Mouse (Mus musculus) kidney, postnatal 14 days (tissue): Measurements from ENCODE around the gene B2m.
A peak's percentile ranks its signal among the peaks of the same experiment; 100 is the strongest.

Source experiments
- DNase-seq: peaks from one replicate; pipeline ENCODE4 v3.0.0; 2022; ENCODE audit warnings: mixed read lengths

Gene B2m

DNA sequence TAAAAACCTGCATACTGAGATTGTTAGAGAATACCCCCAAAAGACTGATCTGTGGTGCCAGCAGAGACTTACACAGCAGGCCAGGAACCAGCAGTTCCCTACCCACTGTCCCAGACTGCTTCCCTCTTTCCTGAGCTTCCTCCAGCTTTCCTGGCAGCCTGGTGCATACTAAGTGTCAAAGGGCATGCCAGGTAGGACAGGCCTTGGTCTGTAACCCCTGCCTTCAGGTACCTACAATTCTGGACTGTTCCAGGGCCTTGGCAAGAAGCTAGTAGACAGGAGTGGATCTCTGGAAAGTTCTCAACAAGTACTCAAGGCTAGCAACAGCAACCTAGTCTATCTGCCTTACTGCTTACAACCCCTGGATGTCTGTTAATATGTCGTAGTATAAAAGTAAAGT, 3.7 kb downstream of the B2m start:
- DNase-seq = no peak

DNA sequence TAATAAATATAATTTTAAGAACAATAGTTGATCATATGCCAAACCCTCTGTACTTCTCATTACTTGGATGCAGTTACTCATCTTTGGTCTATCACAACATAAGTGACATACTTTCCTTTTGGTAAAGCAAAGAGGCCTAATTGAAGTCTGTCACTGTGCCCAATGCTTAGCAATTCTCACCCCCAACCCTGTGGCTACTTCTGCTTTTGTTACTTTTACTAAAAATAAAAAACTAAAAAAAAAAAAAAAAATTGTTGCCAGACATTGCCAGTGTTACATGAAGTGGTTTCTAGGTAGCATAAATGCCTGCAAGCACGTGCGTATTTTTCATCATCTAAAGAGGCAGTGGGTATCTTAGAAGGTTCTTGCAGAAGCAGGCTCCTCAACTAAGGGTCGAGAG, 5.4 kb downstream of the B2m start:
- no peak for DNase-seq

DNA sequence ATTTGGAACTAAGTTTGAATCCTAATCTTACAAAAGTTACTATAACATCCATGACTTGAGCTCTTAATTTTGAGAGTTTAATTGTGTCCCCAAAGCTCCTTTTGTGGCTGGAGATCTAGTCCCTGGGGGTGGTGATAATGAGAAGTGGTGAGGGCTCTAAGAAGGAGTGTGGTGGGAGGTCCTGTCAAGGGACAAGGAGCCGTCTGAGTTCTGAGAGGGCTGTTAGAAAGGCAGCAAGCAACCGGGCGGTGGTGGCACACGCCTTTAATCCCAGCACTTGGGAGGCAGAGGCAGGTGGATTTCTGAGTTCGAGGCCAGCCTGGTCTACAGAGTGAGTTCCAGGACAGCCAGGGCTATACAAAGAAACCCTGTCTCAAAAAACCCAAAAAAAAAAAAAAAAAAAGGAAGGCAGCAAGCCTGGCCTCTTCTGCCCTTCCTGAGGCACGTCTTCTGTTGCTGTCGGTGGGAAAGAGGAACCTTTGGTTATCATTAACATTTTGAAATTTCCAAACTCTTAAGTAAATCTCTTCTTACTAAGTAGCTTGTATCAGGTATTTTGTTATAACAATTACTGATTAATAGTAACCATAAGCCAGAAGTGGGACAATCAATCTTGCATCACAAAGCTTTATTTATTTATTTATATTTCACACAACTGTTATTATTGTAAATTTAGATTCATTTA, 6.3 kb downstream of the B2m start:
- DNase-seq = no peak

DNA sequence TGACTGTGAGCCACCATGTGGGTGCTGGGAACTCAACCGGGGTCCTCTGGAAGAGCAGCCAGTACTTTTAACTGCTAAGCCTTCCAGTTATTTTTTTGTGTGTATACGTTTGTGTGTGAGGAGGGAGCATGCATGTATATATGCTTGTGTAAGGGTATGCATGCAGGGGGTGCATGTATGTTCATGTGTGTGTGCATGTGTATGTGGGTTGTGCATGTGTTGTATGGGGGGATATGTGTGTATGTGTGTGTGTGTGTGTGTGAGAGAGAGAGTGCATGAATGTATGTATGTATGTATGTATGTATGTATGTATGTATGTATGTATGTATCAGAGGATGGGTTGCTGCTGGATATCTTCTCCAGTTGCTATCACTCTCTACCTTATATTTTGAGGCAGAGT, 7.0 kb downstream of the B2m start:
- DNase-seq = no peak

DNA sequence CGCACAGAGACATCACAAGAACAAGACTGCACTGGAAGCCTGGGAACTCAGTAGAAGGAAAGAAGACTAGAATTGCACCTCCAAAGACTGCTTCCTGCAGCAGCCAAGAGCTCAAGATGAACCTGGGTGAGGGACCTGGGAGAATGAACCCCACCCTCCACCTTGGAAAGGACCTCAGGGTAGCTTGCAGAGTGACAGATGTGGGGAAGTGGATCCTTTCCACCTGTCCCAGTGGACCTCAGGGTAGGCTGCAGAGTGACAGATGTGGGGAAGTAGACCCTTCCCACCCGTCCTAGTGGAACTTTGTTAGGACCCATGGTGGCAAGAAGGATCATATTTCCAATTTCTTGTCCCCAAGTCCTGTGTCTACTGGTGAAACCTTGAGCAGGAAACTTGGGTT, 7.8 kb downstream of the B2m start:
- DNase-seq = no peak

DNA sequence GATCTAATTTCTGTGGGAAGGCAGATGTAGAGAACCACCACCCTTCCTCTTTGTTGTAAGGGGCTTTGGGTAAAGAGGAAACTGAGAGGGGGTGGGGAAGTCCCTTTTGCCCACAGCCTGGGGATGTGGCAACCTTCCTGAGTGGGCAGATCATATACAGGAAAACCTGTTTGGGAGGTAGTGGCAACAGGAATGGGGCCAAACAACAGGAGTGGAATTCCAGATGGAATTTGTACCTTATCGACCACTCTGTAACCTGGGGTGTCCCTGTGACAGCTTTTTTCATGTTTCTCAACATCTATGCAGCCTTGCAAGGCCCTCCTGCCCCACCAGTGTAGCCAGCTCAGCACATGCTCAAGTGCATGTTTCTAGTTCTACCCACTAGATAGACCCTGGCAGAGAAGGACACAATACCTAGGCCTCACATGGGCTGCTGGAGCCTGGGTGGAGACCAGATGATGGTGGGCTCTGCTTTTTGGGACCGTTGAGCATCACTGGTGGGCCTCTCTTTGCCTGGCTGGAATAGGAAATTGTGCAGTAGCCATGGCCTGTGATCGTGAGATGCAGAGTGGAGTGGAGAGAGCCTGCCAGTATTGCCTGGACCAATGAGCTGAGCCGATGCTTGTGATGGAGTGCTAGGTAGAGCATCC, 8.7 kb downstream of the B2m start:
- DNase-seq = no peak

DNA sequence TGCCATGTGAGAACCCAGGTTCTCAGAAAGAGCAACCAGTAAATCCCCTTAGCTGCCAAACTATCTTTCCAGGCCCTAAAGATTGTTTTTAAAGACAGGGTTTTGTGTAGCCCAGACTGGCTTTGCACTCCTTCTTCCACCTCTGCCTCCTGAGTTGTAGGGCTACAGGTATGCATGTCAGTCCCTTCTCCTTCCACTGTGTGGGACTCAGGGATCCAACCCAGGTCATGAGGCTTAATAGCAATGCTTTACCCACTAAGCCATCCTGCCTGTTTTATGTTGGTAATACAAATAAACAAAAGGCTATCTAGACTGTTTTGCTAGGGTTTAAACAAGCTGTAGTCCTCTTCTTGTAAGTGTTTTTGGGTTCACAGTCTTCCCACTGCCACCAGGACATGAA, 10.1 kb downstream of the B2m start:
- no peak for DNase-seq

DNA sequence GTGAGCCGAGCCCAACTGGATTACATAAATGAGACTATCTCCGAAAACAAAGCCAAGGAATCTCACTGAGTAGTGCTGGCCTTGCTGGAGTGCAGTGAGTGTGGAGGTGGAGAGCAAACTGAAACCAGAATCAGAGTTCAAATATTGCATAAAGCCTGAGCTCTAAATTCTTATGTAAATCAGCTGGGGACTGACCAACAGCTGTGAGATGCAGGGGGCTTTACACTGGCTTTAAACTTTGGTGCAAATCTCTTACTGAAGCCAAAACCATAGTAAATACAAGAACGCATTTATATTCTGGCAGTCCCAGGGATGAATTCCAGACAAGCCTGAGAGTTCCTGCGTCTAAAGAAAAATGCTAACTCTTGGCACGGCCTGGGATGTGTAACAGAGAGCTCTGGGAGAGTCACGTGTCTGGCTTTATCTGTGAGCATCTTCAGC, 10.9 kb downstream of the B2m start:
- DNase-seq = no peak

DNA sequence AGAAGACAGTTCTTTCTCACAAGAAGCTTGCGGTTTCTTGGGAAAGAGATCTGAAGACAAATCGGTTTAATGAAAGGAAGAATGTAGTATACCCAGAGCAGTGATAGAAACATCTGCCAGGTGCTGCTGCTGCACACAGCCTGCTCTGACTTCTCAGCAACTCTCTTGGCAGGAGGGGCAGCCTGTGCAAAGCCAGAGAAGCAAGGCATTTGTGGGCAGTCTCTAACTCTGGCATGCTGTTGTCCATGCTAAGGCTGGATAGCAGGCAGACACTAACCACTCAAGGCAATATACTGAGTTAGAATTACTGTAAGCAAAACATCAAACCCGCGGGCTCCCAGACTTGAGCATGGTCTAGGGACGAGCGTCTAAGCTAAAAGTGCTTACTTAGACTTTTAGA, 12.2 kb downstream of the B2m start:
- no peak for DNase-seq

DNA sequence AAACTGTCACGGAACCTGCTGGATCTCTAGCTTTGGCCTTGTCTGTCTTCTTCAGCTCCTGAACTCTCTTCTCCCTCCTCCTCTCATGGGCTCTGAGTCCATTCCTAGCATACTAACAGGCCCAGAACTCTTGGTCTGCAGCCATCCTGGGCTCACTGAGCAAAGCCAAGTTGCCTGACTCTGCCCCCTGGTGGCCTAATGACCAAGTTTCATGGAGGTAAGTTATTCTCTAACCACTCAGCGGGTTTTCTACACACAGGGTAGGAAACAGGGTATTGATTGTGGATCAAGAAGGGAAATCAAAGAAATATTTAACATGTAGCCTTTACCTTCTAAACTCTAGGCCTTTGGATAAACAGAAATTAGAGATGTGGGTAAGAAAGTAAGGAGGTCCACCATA, 13.2 kb downstream of the B2m start, which contains the start of gene Trim69:
TSS of gene Trim69 (plus strand) at position 21 of the 400 bp plus-strand sequence.
- DNase-seq = peak; percentile 87

DNA sequence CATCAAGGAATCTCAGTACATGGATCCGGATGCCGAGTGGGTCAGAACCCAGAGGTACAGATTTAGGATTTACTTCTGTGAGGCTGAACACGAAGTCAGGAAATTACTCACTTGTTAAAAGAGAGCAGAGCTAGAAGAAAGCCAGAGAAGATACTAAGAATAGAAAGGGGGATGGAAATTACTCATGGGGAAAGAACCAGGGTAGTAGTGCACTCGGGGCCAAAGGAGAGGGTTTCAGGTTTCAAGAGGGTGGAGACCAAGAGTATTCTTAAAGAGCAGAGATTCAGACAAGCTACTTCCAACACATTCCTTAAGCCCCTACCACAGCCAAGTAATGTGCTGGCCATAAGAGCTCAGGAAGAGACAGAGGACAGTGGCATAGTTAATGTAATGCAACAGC, 14.1 kb downstream of the B2m start:
- no peak for DNase-seq

DNA sequence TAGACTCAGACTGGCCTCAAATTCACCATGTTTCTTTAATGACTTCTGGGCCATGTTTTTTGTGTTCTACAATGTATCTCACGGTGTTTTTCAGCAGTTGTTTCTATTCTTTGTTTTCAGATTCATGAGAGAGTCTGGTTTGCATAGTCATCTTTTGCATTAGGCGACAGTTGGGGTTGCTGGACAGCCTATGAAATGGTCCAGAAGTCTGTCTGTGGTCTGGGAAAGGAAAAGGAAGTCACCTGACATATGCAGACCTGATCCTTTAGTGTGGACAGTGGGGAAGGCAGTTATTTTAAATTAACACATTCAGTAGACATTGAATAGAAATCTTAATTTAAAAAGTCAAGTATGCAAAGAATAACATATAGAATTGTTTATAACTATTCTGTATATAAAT, 15.0 kb downstream of the B2m start:
- DNase-seq = no peak

DNA sequence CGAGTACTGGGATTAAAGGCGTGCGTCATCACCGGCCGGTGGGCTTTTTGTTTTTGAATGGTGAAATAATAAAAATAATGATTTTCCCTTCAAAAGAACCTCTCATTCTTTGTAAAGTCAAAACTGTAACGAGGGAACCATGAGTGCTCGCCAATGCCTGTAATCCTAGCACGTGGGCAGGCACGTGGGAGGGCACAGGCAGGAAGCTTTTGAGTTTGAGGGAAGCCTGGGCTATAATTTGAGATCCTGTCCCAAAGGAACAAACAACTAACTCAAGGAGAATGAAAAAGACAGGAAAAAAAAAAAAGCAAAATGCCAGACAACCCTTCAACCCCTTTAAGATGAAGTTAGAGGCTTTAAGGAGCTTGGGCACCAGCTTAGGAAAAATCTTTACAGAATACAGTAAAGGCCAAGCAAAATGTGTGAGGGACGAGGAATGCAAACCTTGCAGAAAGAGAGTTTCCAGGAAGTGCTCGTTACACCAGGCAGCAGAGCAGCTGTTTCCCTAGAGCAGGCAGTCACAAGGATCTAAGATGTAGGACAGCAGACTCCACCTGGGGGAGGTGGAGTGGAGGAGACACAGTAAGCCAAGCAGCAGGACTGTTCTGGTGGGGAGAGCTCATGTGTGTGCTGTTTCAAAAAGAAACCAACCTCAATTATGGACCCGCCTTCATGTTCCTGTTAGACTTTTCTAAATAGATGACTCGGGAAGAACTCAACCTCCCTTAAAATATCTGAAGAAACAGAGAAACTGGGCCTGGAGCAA, 16.1 kb downstream of the B2m start:
- no peak for DNase-seq

DNA sequence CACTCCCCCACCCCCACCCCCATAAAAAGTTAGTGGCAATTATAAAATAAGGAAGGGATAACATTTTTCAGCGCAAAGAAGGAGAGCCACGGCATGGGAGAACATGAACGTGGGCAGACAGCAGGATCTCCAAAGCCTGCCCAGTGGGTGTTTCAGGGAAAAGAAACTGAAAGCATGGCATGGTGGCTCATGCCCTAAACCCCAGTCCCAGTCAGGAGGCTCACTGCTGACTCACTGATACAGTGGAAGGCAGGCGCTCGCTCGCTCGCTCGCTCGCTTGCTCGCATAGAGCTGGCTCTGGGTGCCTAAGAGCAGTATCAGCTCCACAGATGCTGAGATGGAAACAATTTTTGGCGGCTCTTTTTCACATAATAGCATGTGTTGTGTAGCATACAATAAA, 16.8 kb downstream of the B2m start:
- no peak for DNase-seq

DNA sequence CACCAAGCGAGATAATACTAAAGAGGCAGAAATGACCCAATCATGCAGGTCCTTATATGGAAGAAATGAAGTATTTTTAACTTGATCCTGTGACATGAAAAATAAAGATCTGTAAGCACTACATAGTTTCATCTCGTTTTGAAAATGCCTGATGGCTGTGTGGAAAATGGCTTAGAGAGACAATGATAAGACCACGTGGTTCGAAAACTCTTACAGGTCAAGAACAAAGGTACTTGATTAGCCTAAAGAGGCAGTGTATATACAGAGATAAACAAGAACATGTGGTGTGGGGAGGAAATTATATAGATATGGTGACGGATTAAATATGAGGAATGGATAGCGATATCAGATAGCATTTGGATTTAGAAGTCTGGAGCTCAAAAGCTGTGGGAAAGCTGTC, 23.8 kb downstream of the B2m start:
- DNase-seq = no peak

DNA sequence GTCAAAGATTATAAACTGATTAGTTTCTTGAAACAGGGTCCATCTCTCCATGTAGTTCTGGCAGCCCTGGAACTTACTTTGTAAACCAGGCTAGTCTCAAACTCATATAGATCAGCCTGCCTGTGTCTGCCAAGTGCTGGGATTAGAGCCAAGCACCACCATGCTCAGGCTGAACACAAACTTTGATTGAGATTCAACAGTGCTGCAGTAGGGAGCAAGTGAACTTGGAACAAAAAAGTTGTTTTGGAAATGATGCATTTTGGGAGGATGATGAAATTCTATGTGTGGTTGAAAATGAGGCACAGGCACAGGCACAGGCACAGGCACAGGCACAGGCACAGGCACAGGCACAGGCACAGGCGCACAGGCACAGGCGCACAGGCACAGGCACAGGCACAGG, 24.7 kb downstream of the B2m start:
- no peak for DNase-seq

DNA sequence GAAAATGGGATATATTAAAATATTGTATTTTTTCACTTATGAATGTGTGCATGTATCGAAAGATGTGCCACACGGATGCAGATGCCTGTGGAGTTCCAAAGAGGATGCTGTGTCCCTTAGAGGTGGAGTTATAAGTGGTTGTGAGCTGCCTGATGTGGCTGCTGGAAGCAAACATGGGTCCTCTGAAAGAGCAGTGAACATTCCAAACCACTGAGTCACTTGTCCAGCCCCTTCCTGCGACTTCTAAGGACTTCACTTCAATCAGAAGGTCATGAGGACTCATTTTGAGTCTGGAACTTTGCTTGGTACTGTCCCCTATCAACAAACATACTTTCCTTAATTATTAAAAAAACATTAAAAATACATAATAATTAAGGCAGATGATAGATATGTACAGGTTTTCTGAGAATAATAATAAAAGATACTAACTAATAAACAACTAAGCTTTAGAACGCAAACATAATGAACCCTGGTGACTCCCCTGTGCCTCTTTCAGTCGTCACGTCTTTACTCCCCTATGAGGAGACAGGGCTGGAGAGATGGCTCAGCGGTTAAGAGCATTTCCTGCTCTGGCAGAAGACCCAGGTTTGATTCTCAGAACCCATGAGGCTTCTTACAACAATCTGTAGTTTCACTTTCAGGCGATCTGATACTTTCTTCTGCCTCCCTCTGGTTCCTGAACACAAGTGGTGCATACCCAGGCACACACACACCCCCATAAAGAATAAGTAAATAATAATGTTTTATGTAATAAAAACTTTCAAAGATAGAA, 32.8 kb downstream of the B2m start:
- DNase-seq = no peak

DNA sequence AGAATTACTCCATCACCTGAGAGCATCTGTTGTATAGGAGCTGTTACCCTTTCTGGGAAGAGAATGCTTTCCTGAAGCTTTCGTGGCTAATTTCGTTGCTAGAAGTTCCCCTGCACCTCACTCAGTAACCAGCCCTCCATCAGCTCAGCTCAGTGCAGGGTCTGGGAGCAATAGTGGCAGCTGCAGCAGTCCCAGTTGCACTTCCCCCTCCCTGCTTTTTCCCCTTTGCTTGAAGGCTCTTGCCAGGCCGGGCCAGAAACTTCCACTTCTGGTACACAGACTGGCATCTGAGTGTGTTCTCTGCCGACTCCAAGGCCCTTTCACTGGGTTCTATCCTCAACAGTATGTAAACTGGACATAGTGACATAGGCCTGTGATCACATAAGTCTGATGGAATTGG, 37.6 kb downstream of the B2m start:
- no peak for DNase-seq

DNA sequence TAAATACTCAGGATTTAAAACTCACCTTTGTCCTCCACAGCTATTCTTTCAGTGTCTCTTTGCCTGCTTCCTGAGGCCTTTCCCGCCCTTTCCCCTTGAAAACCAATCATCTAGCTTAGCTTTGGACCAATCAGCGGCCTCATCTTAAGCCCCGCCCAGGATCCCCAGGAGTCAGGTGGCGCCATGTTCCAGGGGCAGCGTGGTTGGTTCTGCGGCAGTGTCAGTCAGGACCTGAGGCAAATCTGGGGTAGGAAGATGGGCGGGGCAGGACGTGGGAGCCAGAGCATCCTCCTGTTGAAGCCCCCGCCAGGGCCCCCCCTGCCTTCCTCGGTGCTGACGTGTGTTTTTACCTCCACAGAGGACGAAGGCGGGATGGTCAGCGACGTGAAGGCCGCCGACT, 38.6 kb downstream of the B2m start, which contains the start of the genes Patl2 and Terb2:
TSS of gene Patl2 (minus strand) at position 84 of the 400 bp plus-strand sequence.
TSS of gene Terb2 (plus strand) at position 167 of the 400 bp plus-strand sequence.
- DNase-seq = no peak

DNA sequence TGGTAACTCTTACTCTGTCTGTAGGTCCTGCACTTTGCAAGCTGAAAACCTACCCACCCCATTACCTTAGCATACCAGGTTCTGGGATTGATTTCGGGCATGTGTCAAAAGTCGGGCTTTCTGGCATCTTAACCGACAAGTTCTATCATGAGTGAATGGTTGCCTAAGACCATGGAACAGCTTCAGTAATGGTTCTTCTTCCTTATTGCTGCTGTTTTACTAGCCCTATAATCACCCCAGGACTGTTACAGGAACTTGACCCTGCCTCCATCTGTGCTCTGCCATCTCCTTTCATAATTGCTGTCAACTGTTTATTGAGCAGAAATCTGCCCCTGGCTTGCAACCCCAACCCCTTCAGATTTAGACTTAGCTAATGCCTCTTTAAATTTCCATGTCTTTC, 39.3 kb downstream of the B2m start:
- DNase-seq = no peak

DNA sequence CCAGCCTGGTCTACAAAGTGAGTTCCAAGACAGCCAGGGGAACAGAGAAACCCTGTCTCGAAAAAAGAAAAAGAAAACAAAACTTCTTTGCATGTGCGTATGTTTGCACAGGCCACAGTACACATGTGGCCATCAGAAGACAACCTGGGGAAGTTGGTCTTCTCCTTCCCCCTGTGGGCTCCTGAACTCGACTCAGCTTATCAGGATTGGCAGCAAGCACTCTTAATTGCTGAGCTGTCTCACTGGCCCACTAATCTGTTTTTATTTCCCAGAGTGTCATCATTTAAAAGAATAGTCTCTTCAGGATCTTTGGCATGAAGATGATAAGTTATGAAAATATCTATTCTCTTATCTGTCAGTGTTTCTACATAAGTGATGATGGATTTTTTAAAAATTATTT, 44.4 kb downstream of the B2m start:
- DNase-seq = no peak

DNA sequence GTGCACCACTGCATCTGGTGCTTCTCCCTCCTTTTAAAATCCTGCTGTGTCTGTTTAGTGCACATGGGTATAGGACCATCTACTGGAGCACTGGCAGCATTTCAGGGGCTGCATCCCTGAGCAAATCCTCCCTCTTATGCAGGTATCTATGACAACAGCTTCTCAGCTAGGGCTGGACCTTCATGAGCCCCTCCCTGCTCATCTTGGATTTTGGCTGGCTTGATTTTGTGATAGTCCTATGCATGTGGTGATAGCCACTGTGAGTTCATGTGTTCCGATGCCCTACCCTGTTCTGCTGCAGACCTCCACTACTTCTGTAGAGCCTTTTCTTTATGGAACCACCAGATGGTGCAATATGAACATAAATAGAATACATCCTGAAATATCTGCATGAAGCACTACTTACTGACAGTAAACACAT, 47.0 kb downstream of the B2m start:
- DNase-seq = peak; percentile 23

DNA sequence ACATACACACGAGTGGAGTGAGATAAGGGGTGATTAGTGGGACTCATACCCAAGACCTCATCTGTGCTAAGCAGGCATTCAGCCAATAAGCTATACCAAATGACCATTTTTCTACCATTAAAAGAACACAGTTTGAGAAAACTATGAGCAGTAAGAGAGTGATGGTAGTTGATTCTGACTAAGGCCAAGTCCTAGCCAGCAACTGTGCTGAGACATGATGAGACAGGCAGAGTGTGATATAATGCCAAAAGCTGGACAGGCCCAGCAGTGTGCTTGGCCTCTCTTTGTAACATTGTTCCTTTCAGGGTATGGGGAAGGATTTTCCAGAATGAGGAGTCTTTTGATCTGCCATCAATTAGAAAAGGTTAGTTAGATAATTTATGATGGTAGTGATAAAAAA, 54.0 kb downstream of the B2m start:
- DNase-seq = no peak
